Mouse (Mus musculus): ENCODE measurements around the gene Gm7945.
"Not testable (repeated sequence)": the region's sequence is repeated elsewhere in the genome, so short reads cannot be mapped to it uniquely, and the experiment has no call there.

Gene Gm7945

GRCm38 (mm10) chr14:41386279-41386678 is at the start of gene Gm7945:
Gene Gm7945 (minus strand): TSS chr14:41386379.
- not testable (repeated sequence) for DNase-seq (ENCODE audit: low read depth, low spot score)

GRCm38 (mm10) chr14:41425393-41426075 is 39.4 kb upstream of the Gm7945 start:
- peak; percentile 77 for DNase-seq (ENCODE audit: low read depth, low spot score)

- DNase-seq (ENCODE audit: low read depth, low spot score): peak; percentile 7
These were observed 38.5 kb upstream of the Gm7945 start for GRCm38 (mm10) chr14:41424694-41425093.

- not testable (repeated sequence) for DNase-seq (ENCODE audit: low read depth, low spot score)
These were observed 22.0 kb upstream of the Gm7945 start, which contains the start of gene Gm6482 for GRCm38 (mm10) chr14:41408181-41408580. Gene Gm6482 (minus strand): TSS chr14:41408281.

- not testable (repeated sequence) for DNase-seq (ENCODE audit: low read depth, low spot score)
These were observed 37.9 kb downstream of the Gm7945 start, which contains the start of gene Gm5798 for GRCm38 (mm10) chr14:41348309-41348708. Gene Gm5798 (plus strand): TSS chr14:41348609.
